Mouse (Mus musculus): ENCODE results near the gene Igf2r.

DNA sequence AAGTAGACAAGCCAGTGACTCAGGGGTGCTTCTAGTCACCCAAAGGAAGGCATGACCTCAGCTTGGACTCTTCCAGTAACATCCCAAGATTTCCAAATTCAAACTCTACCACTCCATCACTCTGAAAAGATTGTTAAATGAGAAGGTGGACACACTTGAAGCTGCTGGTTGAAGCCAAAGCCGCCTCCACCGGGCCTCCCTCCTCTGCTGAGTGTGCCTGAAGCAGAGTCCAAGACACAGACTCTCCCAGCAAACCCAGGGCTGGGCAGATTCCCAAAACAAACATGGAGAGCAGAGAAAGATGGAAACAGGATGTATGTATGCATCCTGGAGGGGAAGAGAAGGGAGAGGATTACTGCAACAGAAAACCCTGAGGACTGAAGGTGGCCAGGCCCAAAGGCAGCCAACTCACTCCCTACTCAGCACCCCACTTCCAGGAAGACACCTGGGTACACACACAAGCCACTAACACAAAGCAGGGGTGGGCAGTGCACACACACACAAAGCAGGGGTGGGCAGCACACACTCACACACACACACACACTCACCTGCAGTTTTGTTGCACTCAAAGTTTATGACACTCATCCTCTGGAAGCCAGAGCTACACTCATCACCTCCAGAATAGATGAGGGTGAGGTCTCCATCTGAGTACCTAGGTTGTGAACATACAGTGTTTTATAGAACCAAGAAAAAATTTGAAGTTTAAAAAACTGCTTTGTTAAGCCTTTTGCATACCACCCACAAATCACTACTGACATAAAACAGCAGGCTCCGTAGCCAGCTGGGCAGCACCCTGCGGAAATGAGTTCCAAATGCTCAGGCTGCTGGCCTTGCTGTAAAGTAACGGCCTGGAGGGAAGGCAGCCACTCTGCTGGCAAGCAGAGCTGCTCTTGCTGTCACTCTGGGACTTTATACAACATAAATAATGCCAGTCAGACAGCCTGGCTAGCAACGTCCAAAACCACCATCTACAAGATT is 44.4 kb downstream of the Igf2r start:
- TF ChIP-seq CTCF (IDR thresholded peaks at IDR 0.05; ENCODE audit: insufficient read depth, low read length) = no peak
- no peak for TF ChIP-seq POLR2A (IDR thresholded peaks at IDR 0.05; ENCODE audit: borderline replicate concordance, extremely low read depth, low read depth, low read length)
